Mouse (Mus musculus) lung, adult 2 months (tissue): ENCODE results near the gene Ubxn10. TPM values are rescaled to one million over a fixed set of nuclear protein-coding genes. Genes with fewer than 3 reads are reported as not detected.

Experiments used
- DNase-seq: peaks from one replicate; pipeline ENCODE4 v3.0.0; 2022
- H3K4me1 ChIP-seq: fragments of 200-500 bp; 2 replicates; pipeline ENCODE4 v1.6.1; 2011; ENCODE audit warnings: low read length; ENCODE audit not compliant: control insufficient read depth, insufficient read depth
- H3K4me3 ChIP-seq: fragments of 200-500 bp; replicated peaks from 2 replicates; pipeline ENCODE3; 2011; ENCODE audit warnings: low read depth, mild to moderate bottlenecking, control low read depth, low read length; ENCODE audit errors: extremely low read depth
- CTCF ChIP-seq: fragments of 200-500 bp; IDR thresholded peaks from 2 replicates; pipeline ENCODE4 v1.5.1; 2011; ENCODE audit warnings: mild to moderate bottlenecking, low read length, control low read depth; ENCODE audit not compliant: insufficient read depth
- POLR2A ChIP-seq: fragments of 200-500 bp; IDR thresholded peaks from 2 replicates; pipeline ENCODE4 v1.6.1; 2011; ENCODE audit warnings: low read depth, mild to moderate bottlenecking, control low read depth, low read length, borderline replicate concordance; ENCODE audit errors: extremely low read depth
- WGBS: fragments of 180-500 bp; shearing (Covaris S2); methylation state at CpG from one replicate; pipeline ENCODE4 v1.1.7; 2018; 5-methylcytosine and 5-hydroxymethylcytosine counted together
- polyA plus RNA-seq: library from polyadenylated mRNA; depleted of rRNA; stranded (reverse); fragments of >200 nt; gene quantifications from 2 replicates; pipeline ENCODE4 v1.2.3, GENCODE M21; 2012

Gene Ubxn10
- polyA plus RNA-seq, 1 experiment, result 28.6 TPM

GRCm38 (mm10) chr4:138739136-138739851 lies 2.3 kb upstream of the Ubxn10 start:
- 43% methylated on average over 7 of the region's 7 CpGs for WGBS
- TF ChIP-seq POLR2A (no peak), CTCF (no peak)
- H3K4me1 ChIP-seq, result peaks cover 4% of the 10 kb centered on the region; the same call in 1 of the 2 replicates
- no peak for DNase-seq
- H3K4me3 ChIP-seq, result no peak overlapping the region

- no peak for DNase-seq
- peaks cover 4% of the 10 kb centered on the region; the same call in 1 of the 2 replicates for H3K4me1 ChIP-seq
- no peak overlapping the region for H3K4me3 ChIP-seq
- TF ChIP-seq POLR2A, result no peak
- no peak for TF ChIP-seq CTCF
- WGBS, result 90% methylated on average over 4 of the region's 4 CpGs
Measured at GRCm38 (mm10) chr4:138734863-138735262, 2.1 kb downstream of the Ubxn10 start.

GRCm38 (mm10) chr4:138734105-138734504 lies 2.9 kb downstream of the Ubxn10 start:
- no peak for DNase-seq
- H3K4me3 ChIP-seq, result no peak overlapping the region
- 69% methylated on average over 7 of the region's 7 CpGs for WGBS
- TF ChIP-seq POLR2A (no peak), CTCF (no peak)
- peaks cover 4% of the 10 kb centered on the region; the same call in 1 of the 2 replicates for H3K4me1 ChIP-seq

- DNase-seq, result no peak
- no peak for TF ChIP-seq POLR2A
- no peak for TF ChIP-seq CTCF
- Histone ChIP-seq H3K4me1 (peaks cover 7% of the 10 kb centered on the region), H3K4me3 (no peak overlapping the region)
- WGBS, result 34% methylated on average over 9 of the region's 9 CpGs
Measured at GRCm38 (mm10) chr4:138729018-138729703, 7.8 kb downstream of the Ubxn10 start.

GRCm38 (mm10) chr4:138725751-138726150 lies 11.2 kb downstream of the Ubxn10 start:
- TF ChIP-seq POLR2A (no peak), CTCF (no peak)
- Histone ChIP-seq H3K4me1 (peaks cover 7% of the 10 kb centered on the region), H3K4me3 (no peak overlapping the region)
- DNase-seq, result no peak
- 54% methylated on average over 5 of the region's 5 CpGs for WGBS

GRCm38 (mm10) chr4:138725127-138725461 lies 11.9 kb downstream of the Ubxn10 start:
- peak overlapping the region; percentile 31 for H3K4me3 ChIP-seq
- peaks cover 7% of the 10 kb centered on the region for H3K4me1 ChIP-seq
- 4% methylated on average over 13 of the region's 13 CpGs for WGBS
- TF ChIP-seq POLR2A (peak; percentile 27; the same call in 1 of the 2 replicates), CTCF (no peak)
- DNase-seq, result peak; percentile 66

- TF ChIP-seq CTCF, result no peak
- TF ChIP-seq POLR2A, result no peak
- DNase-seq, result no peak
- H3K4me1 ChIP-seq, result peaks cover 7% of the 10 kb centered on the region
- 20% methylated on average over 18 of the region's 18 CpGs for WGBS
- peak within 1 kb of the TSS; percentile 31 for H3K4me3 ChIP-seq
Measured at GRCm38 (mm10) chr4:138724354-138725126, 12.4 kb downstream of the Ubxn10 start, which contains the start of gene Pla2g2c. TSS of gene Pla2g2c (plus strand) at chr4:138724792.

GRCm38 (mm10) chr4:138723493-138724281 lies 13.3 kb downstream of the Ubxn10 start:
- H3K4me1 ChIP-seq, result peaks cover 7% of the 10 kb centered on the region
- TF ChIP-seq POLR2A, result no peak
- TF ChIP-seq CTCF, result no peak
- no peak for DNase-seq
- 17% methylated on average over 15 of the region's 15 CpGs for WGBS
- H3K4me3 ChIP-seq, result no peak overlapping the region

- TF ChIP-seq POLR2A (no peak), CTCF (no peak)
- Histone ChIP-seq H3K4me1 (no peaks in the 10 kb centered on the region), H3K4me3 (no peak overlapping the region)
- no peak for DNase-seq
- WGBS, result 83% methylated on average over 5 of the region's 5 CpGs
Measured at GRCm38 (mm10) chr4:138719264-138719596, 17.7 kb downstream of the Ubxn10 start.
